Mouse (Mus musculus) left cerebral cortex, postnatal 10 days (tissue): ENCODE results near the gene Cst7. TPM values are rescaled to one million over a fixed set of nuclear protein-coding genes. Genes with fewer than 3 reads are reported as not detected.
"Not testable (repeated sequence)": the region's sequence is repeated elsewhere in the genome, so short reads cannot be mapped to it uniquely, and the experiment has no call there.

ENCODE experiments used
- DNase-seq, 2 experiments: peaks; one replicate each; pipeline ENCODE4 v3.0.0; 2021 to 2022; ENCODE audit warnings: low spot score in 2 of 2, mixed read lengths in 1 of 2; ENCODE audit errors: extremely low spot score in 1 of 2
- intact Hi-C: fragments of 180-260 bp; cut with DNase I; formaldehyde crosslinking; loops from one replicate; pipeline ENCODE4 v1.15.1; 2025
- total RNA-seq, 2 experiments: library from RNA; stranded (reverse); gene quantifications; 2 replicates each; pipeline ENCODE4 v1.2.3; 2021

The Cst7 gene
- not detected for total RNA-seq

DNA sequence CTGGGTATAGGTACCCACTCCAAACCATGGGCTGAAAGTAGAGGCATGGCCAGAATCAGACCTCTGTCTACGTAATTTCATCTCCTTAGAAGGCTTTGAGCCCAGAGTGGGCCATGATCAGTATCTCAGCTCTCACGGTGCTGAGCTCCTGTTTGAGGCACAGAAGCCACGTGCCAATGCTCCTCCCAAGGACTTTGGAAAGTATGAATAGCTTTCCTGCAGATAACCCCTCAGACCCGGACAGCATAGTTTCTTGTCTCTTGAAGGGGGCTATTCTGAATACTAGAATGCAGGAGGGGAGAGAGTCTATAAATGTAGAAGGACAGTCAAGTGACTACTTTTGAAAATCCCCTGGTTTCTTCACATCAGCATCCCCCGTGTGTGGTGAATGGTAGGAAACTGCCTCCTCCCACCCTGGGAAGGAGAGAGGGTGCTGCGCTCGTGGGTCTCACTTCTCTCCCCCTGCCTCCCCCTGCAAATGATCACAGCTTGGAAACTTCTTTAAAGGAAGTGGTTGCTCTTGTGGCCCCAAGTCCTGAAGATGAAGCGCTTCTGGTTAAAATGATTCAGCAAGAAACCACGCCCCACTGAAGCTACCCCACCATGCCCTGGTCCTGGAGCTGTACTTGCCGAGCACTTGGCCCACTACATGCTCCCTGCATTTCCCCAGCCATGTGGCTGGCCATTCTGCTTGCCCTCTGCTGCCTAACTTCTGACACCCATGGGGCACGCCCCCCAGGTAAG, at the start of gene Cst7:
Gene Cst7 (plus strand): TSS at position 569 of the 744 bp plus-strand sequence.
- no peak for DNase-seq

DNA sequence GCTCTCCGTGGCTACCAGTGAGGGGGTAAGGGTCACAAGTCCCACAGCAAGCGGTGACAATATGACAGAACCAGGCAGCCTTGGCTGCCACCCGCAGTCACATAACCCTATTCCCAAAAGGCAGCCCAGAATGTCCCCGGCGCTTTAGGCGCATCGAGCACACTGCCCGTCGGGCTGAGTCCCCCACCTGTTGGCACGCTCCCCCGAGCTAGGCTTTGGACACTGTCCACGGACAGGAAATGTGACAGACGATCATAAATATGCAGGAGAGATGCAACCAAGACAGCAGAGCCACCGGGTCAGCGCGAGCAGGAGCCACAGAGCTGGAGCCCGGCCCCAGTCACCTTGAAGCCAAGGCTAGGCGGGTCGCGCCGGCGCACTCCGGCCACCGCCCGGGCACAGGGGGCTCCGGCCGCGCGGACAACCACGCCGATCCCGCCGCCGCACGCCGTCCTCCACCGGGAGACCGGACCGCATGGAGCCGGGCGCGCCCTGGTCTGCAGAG, 44.5 kb upstream of the Cst7 start:
- intact Hi-C loops = no loop called here
- no peak for DNase-seq

More for the DNA sequence above, at the start of gene Cst7:
- intact Hi-C loops = no loop called here

DNA sequence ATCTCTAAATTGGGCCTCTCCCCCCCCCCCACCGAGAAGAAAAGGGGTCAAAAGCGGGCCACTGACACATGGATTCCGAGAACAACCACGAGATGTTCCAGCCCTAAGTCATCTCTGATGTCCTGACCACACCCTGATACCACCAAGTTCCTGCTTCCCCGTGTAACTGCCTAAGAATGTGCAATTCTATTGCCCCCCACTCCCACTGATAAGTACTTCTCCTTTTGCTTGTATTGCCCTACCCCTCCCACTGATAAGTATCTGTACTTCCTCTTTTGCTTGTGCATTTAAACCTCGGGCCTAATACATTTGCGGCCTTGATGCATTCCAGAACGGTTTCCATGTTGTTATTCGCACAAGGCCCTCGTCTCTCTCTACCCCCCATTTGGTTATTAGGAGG, 20.6 kb upstream of the Cst7 start:
- DNase-seq, intact Hi-C loops: not testable (repeated sequence)

DNA sequence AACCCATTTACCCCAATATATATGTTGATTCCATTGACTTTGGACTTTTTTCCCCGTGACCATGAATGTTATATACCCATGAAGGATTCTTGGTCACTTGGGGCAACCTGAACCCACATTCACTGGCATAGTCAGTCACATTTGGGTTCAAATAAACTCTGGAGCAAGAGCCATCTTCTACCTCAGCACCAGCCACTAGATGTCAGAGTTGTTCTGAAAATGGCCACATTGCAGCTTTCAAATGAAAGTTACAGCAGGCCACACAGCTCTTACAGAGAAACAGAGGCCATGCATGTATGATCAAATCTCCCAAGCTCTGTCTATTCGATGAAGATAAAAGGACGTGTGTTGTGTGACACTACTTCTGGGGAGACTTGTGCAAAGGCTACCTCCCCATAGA, 11.6 kb upstream of the Cst7 start:
- intact Hi-C loops = no loop called here

DNA sequence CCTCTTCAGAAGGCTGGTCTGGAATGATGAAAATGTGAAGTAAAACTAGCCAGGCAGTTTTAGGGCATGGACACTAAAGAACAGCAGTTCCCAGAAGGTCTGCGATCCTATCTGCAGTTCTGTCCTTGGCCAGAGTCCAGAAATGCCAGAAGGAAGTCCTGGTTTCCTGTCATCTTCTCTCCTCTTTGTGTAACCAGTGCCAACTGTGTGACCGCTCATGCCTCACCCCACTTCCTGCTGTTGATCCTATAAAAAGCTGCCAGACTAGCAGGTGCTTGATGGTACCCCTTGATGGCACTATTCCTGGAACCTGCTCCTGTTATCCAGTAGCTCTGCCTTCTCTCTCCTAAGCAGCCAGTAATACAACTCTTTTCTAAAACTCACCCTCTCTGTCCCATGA, 3.2 kb upstream of the Cst7 start:
- intact Hi-C loops = no loop called here
- no peak for DNase-seq

More for the DNA sequence above, 11.6 kb upstream of the Cst7 start:
- peak in 1 of 2 experiments; percentile 18 for DNase-seq

DNA sequence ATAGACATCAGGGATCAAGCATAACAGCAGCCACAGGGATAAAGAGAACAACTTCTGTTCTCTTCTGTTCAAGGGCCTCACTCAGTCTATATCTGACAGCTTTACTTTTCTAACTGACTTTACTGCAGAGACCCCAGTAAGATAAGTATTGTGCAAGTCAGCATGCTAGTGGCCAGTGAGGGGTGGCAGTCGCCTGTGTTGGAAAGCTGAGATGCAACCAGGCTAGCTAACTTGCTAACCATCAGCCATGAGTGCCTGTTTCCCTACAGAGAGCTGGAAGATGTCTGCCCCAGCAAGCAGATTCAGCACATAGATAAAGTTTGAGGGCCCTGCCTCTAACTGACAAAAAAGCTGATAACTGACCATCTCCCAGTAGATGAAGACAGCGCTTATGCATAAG, 546 bp downstream of the Cst7 start:
- intact Hi-C loops = no loop called here
- no peak for DNase-seq

DNA sequence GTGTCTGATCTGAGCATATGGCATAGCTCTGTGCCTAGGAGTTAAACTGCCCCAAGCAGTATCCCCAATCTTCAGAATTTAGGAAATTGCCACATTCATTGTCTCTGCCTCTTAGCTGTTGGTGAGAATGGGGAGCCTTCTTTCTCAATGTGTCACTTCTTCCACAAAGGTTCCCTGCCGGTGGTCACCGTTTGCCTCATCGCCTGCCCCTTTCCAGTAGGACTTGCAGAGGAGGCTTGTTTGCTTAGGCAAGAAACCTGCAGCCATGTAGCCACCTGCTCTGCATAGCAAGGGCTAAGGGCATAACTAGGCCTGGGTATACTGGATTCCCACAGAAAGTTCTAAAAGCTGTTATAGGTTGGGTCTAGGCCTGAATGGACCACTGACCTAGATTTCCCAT, 2.2 kb downstream of the Cst7 start:
- intact Hi-C loops = no loop called here

DNA sequence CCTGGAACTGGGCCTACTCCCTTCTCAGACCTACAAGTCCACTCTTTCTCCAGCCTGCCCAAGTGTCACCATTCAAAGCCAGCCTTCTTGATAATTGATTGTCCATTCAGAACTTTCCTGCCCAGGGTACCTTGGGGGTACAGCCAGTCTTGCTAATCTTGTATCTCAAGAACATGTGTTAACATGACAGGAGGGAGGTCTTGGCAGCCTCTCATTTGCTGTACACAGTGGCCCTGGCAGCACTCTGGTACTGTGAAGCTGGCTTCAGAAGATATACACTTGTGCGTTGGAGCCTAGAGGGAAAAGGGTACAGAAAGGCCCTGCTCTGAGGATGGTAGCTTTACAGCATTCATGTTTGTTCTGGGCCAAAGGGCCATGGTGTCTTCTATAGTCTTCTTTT, 6.0 kb downstream of the Cst7 start:
- intact Hi-C loops = no loop called here
- DNase-seq = no peak

More for the DNA sequence above, 2.2 kb downstream of the Cst7 start:
- DNase-seq = no peak

DNA sequence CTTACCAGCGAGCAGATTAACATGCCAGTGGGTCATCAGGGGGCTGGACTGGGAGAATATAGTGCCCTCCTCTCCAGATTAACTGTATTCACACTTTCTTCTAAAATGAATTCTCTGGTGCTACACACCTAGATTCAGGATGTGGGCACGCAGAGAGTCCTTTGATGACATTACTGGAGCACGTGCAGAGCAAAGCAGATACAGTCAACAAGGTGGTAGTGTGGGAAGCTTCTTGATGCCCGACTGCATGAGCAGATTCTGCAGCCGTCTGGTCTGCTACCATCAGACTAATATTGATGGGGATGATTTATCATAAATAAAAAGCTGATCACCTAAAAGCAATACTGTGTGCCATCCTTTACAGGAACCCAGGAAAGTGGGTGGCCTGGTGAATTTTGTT, 8.4 kb downstream of the Cst7 start:
- intact Hi-C loops = no loop called here
- DNase-seq = no peak

DNA sequence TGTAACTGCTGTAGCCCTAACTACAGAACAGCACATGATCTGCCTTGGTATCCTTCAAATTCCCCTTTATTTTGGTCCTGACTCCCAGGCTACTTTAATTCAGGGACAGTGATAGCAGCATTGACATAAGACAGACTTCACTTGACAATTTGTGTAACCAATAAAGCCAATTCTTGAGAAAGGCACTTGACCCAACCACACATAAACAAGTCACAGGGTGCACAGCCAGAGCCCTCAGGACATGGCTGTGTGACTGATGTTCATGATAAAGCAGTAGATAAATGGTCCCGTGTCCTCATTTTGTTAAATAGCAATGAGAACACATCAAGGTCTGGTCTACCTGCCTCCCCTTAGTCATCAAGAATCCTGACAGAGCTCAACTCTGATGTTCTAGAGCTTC, 9.4 kb downstream of the Cst7 start:
- intact Hi-C loops = no loop called here
- DNase-seq = no peak

DNA sequence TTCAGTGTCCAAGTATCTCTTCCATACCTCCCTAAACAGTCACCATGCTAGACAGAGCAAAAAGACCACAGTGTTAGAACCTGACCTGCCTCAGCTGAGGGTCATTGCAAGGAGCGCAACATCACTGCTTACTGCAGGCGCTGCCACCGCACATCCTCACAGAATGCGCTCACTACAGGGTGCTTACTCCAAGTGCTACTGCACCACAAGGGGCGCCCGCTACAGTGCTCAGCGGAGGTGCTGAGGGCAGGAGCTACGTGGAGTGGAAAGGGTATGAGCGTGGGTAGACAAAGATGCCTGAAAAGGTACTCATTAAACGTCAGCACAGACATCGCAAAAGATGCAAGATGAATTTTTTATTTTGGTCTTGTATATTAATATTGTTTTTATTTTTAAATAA, 18.9 kb downstream of the Cst7 start:
- DNase-seq = no peak
- intact Hi-C loops = no loop called here

DNA sequence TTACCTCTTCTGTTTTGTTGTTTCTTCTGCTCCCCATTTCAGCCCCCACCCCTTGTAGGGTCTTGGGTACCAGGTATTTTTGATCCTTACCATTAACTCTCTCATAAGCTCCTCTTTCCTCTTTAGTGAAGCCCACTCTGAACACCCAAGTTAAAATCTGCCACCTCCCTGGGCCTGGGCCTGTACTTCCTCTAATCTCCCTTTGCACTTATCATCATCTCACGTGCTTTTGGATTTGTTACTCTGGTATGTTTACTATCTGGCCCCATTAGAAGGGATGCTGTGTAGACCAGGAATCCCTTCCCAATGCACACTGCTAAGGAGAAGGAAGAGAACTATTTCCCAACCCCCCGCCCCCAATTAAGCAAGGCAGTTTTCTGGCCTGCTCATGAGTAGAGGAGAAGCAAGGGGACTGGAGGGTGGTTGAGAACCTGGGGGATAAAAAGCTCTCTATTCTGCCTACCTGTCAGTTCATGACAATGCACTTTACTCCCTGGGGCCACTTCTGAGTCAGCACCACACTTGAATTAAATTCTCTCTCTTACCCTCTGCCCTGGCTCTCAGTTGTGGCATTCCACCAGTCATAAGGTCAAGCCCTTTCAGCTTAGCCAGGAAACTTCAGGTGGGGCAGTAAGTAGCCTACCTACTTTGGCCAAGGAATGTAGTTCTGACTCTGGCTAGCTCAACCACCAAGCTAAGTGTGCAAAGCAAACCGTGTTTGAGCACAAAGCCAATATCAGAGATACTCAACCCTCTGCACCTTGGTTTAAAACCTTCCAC, 25.4 kb downstream of the Cst7 start:
- intact Hi-C loops = no loop called here
- DNase-seq = no peak

DNA sequence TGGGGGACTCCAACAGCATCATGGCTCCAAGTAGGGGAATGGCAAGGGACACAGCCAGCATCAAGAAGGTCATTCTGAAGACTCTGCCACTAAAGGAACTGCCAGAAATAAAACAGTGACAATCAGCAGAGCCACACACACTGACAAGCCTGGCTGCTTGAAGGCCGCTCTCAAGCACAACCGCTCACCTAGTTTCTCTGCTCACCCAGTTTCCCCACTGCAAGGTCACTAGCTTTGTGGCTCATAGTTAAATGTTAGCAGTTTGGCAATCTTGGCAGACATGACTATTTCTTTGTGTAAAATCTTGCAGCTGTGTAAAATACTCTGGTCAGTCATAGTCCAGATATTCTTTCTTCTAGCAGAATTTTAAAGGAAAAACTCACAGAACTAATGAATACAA, 30.0 kb downstream of the Cst7 start:
- intact Hi-C loops = loop anchor here (10.0 kb wide), 1 partner anchor 905 kb away; no protein-coding TSS in a partner anchor
- DNase-seq = no peak

DNA sequence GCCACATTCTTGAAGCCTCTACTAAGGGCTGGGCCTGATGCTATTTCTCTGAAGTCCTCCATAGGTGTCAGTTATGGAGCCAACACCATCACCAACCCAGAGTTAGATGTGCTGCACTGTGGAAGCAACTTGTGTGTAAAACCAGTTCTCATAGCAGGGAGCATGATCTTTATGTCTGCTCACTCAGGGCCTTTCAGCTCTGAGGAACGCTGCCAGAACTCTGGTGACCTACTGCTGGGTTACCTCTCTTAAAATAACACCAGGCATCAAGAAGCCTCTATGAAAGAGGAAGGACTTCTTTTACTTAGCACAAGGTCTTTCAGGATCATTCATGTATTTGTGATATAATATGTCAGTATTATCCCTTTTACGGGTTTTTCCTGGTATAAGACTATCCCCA, 32.0 kb downstream of the Cst7 start:
- no peak for DNase-seq
- intact Hi-C loops = loop anchor here (10.0 kb wide), 1 partner anchor 903 kb away; no protein-coding TSS in a partner anchor

DNA sequence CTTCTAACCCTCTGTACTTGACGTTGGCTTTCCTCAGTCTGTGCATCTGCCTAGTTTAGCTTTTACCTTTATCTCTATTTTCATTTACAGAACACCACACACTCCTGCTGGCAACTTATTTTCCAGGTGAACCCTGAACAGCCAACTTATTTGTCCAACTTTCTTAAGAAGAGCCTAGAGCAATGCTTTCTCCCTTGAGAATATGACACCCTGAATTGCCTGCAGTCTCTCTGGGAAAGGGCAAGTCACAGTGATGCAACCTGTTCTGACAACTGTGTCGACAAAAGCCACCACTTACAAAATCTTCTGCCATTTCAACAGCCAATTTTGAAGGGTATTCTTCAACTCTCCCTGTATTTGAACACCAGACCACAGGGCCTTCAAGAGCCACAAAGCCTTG, 34.6 kb downstream of the Cst7 start:
- DNase-seq = no peak
- intact Hi-C loops = loop anchor here (10.0 kb wide), 1 partner anchor 900 kb away; no protein-coding TSS in a partner anchor

DNA sequence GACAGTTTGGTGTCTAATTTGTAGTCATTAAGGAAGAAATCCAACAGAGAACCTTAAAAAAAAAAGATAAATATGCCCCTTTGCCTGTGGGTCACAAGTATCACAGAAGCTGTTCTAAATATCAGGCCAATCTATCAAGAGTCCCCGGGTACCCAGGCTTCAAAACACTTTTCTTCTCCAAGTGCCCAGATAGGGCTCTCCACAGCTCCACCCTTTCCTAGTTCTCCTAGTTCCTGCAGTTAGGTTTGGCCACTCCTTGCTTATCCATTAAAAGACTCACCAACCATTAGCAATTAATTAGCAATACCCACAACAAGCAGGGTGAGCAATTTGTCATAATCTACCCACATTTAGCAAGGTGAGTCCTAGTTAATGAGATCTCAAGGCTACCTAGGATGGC, 36.9 kb downstream of the Cst7 start:
- intact Hi-C loops = loop anchor here (10.0 kb wide), 1 partner anchor 898 kb away; no protein-coding TSS in a partner anchor
- DNase-seq = no peak

DNA sequence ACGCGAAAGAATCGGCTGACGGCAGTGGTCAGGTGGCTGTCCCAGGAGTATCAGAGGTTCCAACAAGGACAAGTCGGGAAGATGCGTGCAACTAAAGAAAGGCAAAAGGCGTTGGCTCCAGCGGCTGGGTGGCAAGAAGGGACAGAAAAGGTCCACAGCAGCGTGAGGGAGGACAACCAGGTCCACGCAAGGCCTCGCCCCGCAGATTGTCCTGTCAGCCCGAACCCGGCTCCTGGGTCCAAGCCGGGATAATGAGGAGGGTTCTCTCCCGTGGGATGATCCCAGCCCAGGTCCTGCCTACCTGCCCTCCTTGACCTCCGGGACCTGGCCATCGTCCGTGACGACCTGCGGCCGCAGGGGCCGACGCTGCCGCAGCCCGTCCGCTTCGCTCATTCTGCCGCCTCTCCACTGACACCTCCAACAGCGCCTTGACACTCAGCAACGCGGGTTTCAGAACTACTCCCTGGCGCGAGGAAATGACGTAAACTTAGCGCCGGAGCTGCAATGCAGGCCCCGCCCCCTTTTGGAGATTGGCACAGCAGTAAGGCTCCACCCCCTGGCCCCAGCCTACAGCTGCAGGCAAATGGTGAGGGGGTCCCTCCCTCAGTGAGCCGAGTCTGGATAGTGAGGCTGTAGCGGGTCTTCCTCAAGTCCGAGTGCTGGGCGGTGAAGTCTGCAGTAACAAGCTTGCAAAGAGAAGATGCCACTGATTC, 38.0 kb downstream of the Cst7 start, which contains the start of gene Apmap:
Gene Apmap (minus strand): TSS at position 481 of the 713 bp plus-strand sequence.
- intact Hi-C loops = loop anchor here (2.0 to 10.0 kb wide), 3 partner anchors 67 to 897 kb away; partner anchors contain the start of gene Entpd6
- DNase-seq = peak; percentile 97 to 98

DNA sequence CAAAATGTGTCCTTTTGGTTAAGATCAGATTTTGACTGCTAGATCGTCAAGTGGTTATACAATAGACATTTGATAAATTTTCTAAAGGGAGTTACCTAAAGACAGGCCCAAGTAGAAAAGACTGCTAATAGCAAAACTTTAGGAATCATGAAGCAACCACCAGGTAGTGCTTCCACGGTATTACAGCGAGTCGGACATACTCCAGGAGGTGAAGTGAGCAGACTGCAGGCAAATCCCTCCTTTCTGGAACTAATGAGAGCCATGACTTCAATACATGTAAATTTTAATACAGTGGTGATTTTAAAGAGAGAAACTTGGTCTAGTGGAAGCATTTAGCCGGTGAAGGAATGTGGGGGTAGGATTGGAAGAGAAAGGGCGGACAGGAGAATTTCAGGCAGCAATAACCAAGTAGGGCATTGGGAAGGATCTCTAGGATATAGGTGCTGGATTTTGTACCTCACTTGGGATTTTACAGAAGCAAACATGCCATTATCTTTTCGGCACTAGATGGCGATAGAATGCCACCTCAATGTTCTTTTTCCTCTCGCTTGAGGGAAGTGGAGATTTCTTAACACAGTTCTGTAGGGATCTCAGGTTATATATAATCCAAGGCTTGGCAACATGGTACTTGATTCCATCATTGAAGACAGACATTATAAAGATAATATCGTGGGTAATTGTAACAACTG, 38.8 kb downstream of the Cst7 start:
- DNase-seq = peak; percentile 40 to 82
- intact Hi-C loops = loop anchor here (2.0 to 10.0 kb wide), 3 partner anchors 66 to 896 kb away; partner anchors contain the start of gene Entpd6
